In the genomic region with DNA sequence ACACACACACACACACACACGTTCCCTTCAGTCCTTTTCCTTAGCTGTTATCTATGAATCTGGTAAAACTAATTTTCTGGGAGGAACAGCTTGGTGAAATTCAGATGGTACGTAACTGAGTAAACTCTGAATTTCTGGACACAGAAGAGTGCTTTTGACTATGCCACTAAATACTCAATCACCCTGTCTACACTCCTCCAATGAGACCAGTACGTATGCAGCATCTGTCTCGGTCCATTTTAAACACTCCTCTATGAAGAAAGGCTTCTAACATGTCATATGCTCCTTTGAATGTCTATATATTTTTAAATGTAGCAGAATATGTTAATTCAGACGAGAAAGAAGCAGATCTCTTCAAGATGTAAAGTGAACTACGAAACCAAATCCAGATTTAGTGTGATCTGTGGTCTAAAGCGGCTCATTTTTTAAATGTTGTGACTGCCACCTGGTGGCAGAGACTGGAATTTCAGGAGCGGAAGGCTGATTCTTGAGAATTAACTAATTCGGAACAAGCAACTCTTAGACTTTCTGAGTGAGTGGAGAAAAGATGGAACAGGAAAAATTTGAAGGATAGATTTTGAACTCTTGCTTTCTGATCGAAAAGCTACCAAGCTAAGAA, we compare ENCODE assay signal across 7 mouse cellular contexts. TPM values are rescaled to one million over a fixed set of nuclear protein-coding genes. Genes with fewer than 3 reads are reported as not detected.
A peak's percentile ranks its signal among the peaks of the same experiment; 100 is the strongest.
DNase-seq lines count a peak whose midpoint lies in the region; ATAC-seq and TF ChIP-seq lines count a peak whose summit lies in the region.

No protein-coding gene starts in this region.

- no peak overlapping the region for H3K9ac ChIP-seq in forebrain, embryonic 14.5 days (ENCODE audit: low read length)
- H3K9ac ChIP-seq in liver, embryonic 11.5 days (ENCODE audit: low read depth, low read length), result no peak overlapping the region

- no peak overlapping the region for H3K4me2 ChIP-seq in forebrain, embryonic 14.5 days (ENCODE audit: low read length)
- H3K4me2 ChIP-seq in liver, embryonic 11.5 days, result no peak overlapping the region

- no peaks in the 10 kb centered on the region for H3K36me3 ChIP-seq in E14TG2a.4 (ENCODE audit: insufficient read depth, low read length)
- no peaks in the 10 kb centered on the region for H3K36me3 ChIP-seq in forebrain, embryonic 14.5 days (ENCODE audit: control insufficient read depth, insufficient read depth, low read length)
- no peaks in the 10 kb centered on the region for H3K36me3 ChIP-seq in liver, embryonic 11.5 days (ENCODE audit: control insufficient read depth, insufficient read depth, low read length)

- 39% methylated on average over 10 of the region's 10 CpGs for WGBS in forebrain, embryonic 14.5 days
- 41% methylated on average over 10 of the region's 10 CpGs for WGBS in liver, embryonic 11.5 days

- 0 out of 2 replicates have a peak, but pooled peaks cover 6% of the 10 kb centered on the region for H3K4me1 ChIP-seq in E14TG2a.4 (replicated peaks; ENCODE audit: low read depth, low read length)
- H3K4me1 ChIP-seq in forebrain, embryonic 14.5 days (ENCODE audit: control insufficient read depth, insufficient read depth, low read length), result no peaks in the 10 kb centered on the region
- no peaks in the 10 kb centered on the region for H3K4me1 ChIP-seq in liver, embryonic 11.5 days (replicated peaks; ENCODE audit: control insufficient read depth, insufficient read depth, low read length)

- DNase-seq in B cell, adult 2 months, result peak; percentile 62 to 63
- DNase-seq in forebrain, embryonic 14.5 days (ENCODE audit: low spot score), result peak; percentile 88
- DNase-seq in kidney, adult 9 months, result peak; percentile 69
- DNase-seq in liver, embryonic 11.5 days (ENCODE audit: low spot score), result peak; percentile 56
- DNase-seq in retina, embryonic 14.5 days (ENCODE audit: low spot score), result peak; percentile 76

- H3K9me3 ChIP-seq in E14TG2a.4 (ENCODE audit: low read length), result no peaks in the 10 kb centered on the region
- no peaks in the 10 kb centered on the region for H3K9me3 ChIP-seq in forebrain, embryonic 14.5 days (replicated peaks; ENCODE audit: control insufficient read depth, low read length)
- H3K9me3 ChIP-seq in liver, embryonic 11.5 days (ENCODE audit: control insufficient read depth, low read length), result no peaks in the 10 kb centered on the region

- no peak overlapping the region for H3K4me3 ChIP-seq in E14TG2a.4 (replicated peaks; ENCODE audit: low read length)
- no peak overlapping the region for H3K4me3 ChIP-seq in forebrain, embryonic 14.5 days (ENCODE audit: low read depth, low read length)
- H3K4me3 ChIP-seq in liver, embryonic 11.5 days (ENCODE audit: low read depth, low read length), result no peak overlapping the region

- peak; percentile 54; the same call in 1 of the 2 replicates for ATAC-seq in cerebellum, adult (ENCODE audit: insufficient number of reproducible peaks, low FRiP score, low TSS enrichment)
- peak; percentile 67 for ATAC-seq in forebrain, embryonic 14.5 days
- ATAC-seq in liver, embryonic 11.5 days (replicated peaks; ENCODE audit: low FRiP score), result no peak

- peaks cover 23% of the 10 kb centered on the region for H3K27me3 ChIP-seq in E14TG2a.4 (ENCODE audit: insufficient read depth, low read length)
- no peaks in the 10 kb centered on the region for H3K27me3 ChIP-seq in forebrain, embryonic 14.5 days (replicated peaks; ENCODE audit: control insufficient read depth, insufficient read depth, low read length)
- H3K27me3 ChIP-seq in liver, embryonic 11.5 days (replicated peaks; ENCODE audit: control insufficient read depth, insufficient read depth, low read length), result no peaks in the 10 kb centered on the region

- peak; percentile 98 for TF ChIP-seq CTCF in E14TG2a.4 (conservative IDR thresholded peaks at IDR 0.05; ENCODE audit: low read length)

- H3K27ac ChIP-seq in forebrain, embryonic 14.5 days (ENCODE audit: low read depth, low read length), result no peak overlapping the region
- H3K27ac ChIP-seq in liver, embryonic 11.5 days (ENCODE audit: low read depth, low read length), result no peak overlapping the region

RNA-seq across cellular contexts. Expression of a gene that starts 6.1 kb away (rescaled TPM):
- 1.1 TPM in 1 of 2 replicates, not detected in the other for polyA plus RNA-seq in forebrain, embryonic 14.5 days (2014; fragmentation: Nextera tagmentation; extraction: Ambion mirVana)
- polyA plus RNA-seq in liver, embryonic 11.5 days (2014; fragmentation: Nextera tagmentation; extraction: Ambion mirVana), result 0.25 and 0.59 TPM in 2 replicates

RNA-seq across cellular contexts. Expression of a gene that starts 51.2 kb away (rescaled TPM):
- 12.1 and 12.2 TPM in 2 replicates for polyA plus RNA-seq in forebrain, embryonic 14.5 days (2014; fragmentation: Nextera tagmentation; extraction: Ambion mirVana)
- polyA plus RNA-seq in liver, embryonic 11.5 days (2014; fragmentation: Nextera tagmentation; extraction: Ambion mirVana), result 14.9 and 16.0 TPM in 2 replicates
